Mouse (Mus musculus) layer of hippocampus, adult 18-20 months (tissue): ENCODE data around the gene Ankrd44. TPM values are rescaled to one million over a fixed set of nuclear protein-coding genes. Genes with fewer than 3 reads are reported as not detected.
A peak's percentile ranks its signal among the peaks of the same experiment; 100 is the strongest.

Experiments used
- DNase-seq, 2 experiments: peaks; one replicate each; pipeline ENCODE4 v3.0.0; 2022; ENCODE audit warnings: low spot score in 2 of 2
- total RNA-seq, 2 experiments: library from RNA; stranded (reverse); gene quantifications; 2 replicates each; pipeline ENCODE4 v1.2.3; 2021

The Ankrd44 gene
- total RNA-seq, 2 experiments from 2014 or later: 11.1 to 12.6 TPM

GRCm38 (mm10) chr1:54771471-54771870 lies 154.7 kb downstream of the Ankrd44 start:
- no peak for DNase-seq

GRCm38 (mm10) chr1:54767221-54767620 lies 159.0 kb downstream of the Ankrd44 start:
- DNase-seq: no peak

GRCm38 (mm10) chr1:54765632-54766238 lies 160.5 kb downstream of the Ankrd44 start:
- no peak for DNase-seq

GRCm38 (mm10) chr1:54762216-54762807 lies 163.9 kb downstream of the Ankrd44 start:
- no peak for DNase-seq

GRCm38 (mm10) chr1:54759841-54760240 lies 166.3 kb downstream of the Ankrd44 start:
- DNase-seq: no peak

GRCm38 (mm10) chr1:54757291-54757690 lies 168.9 kb downstream of the Ankrd44 start:
- no peak for DNase-seq

GRCm38 (mm10) chr1:54755690-54756365 lies 170.4 kb downstream of the Ankrd44 start:
- DNase-seq: no peak

- no peak for DNase-seq
These were observed 176.2 kb downstream of the Ankrd44 start for GRCm38 (mm10) chr1:54749961-54750360.

- DNase-seq: no peak
These were observed 176.7 kb downstream of the Ankrd44 start for GRCm38 (mm10) chr1:54749516-54749915.

- no peak for DNase-seq
These were observed 178.3 kb downstream of the Ankrd44 start for GRCm38 (mm10) chr1:54747785-54748420.

- DNase-seq: no peak
These were observed 180.5 kb downstream of the Ankrd44 start for GRCm38 (mm10) chr1:54745666-54746065.

- no peak for DNase-seq
These were observed 182.0 kb downstream of the Ankrd44 start for GRCm38 (mm10) chr1:54744171-54744570.

- no peak for DNase-seq
These were observed 183.1 kb downstream of the Ankrd44 start for GRCm38 (mm10) chr1:54743072-54743471.

- DNase-seq: no peak
These were observed 185.3 kb downstream of the Ankrd44 start for GRCm38 (mm10) chr1:54740936-54741335.

GRCm38 (mm10) chr1:54737472-54737871 lies 188.7 kb downstream of the Ankrd44 start:
- no peak for DNase-seq

GRCm38 (mm10) chr1:54734917-54735664 lies 191.1 kb downstream of the Ankrd44 start:
- DNase-seq: peak in 1 of 2 experiments; percentile 44

GRCm38 (mm10) chr1:54729316-54729715 lies 196.9 kb downstream of the Ankrd44 start:
- DNase-seq: peak in 1 of 2 experiments; percentile 16

- DNase-seq: no peak
These were observed 199.6 kb downstream of the Ankrd44 start for GRCm38 (mm10) chr1:54726555-54726954.

- DNase-seq: no peak
These were observed 209.3 kb downstream of the Ankrd44 start for GRCm38 (mm10) chr1:54716921-54717320.

GRCm38 (mm10) chr1:54715061-54715760 lies 211.0 kb downstream of the Ankrd44 start:
- DNase-seq: no peak
